Mouse (Mus musculus) lung, postnatal 0 days (tissue): ENCODE data around the gene Gnai3. TPM values are rescaled to one million over a fixed set of nuclear protein-coding genes. Genes with fewer than 3 reads are reported as not detected.

Experiments
- ATAC-seq: fragments of 200-750 bp; cut with Nextera tagmentation; 2 replicates; pipeline ENCODE4 v1.8.0; 2017; ENCODE audit warnings: moderate library complexity
- DNase-seq: peaks from one replicate; pipeline ENCODE4 v3.0.0-alpha.2; 2016; ENCODE audit warnings: low spot score
- H3K27ac ChIP-seq: fragments of 300-500 bp; sonication (generic); 2 replicates; pipeline ENCODE4 v1.5.1; 2014; ENCODE audit warnings: antibody characterized with exemption, mild to moderate bottlenecking, low read length, mixed read lengths
- H3K27me3 ChIP-seq: fragments of 300-500 bp; sonication (generic); replicated peaks from 2 replicates; pipeline ENCODE4 v1.6.1; 2014; ENCODE audit warnings: low read length, mixed read lengths; ENCODE audit not compliant: insufficient read depth
- H3K36me3 ChIP-seq: fragments of 300-500 bp; sonication (generic); 2 replicates; pipeline ENCODE4 v1.6.1; 2014; ENCODE audit warnings: low read length, mixed read lengths; ENCODE audit not compliant: insufficient read depth
- H3K4me1 ChIP-seq: fragments of 300-500 bp; sonication (generic); 2 replicates; pipeline ENCODE4 v1.6.1; 2014; ENCODE audit warnings: antibody characterized with exemption, low read depth, low read length, mixed read lengths; ENCODE audit not compliant: insufficient read depth
- H3K4me2 ChIP-seq: fragments of 300-500 bp; sonication (generic); replicated peaks from 2 replicates; pipeline ENCODE4 v1.6.1; 2014; ENCODE audit warnings: low read depth, mild to moderate bottlenecking, low read length, moderate library complexity, mixed read lengths
- H3K4me3 ChIP-seq: fragments of 300-500 bp; sonication (generic); 2 replicates; pipeline ENCODE4 v1.5.1; 2014; ENCODE audit warnings: low read depth, low read length
- H3K9ac ChIP-seq: fragments of 300-500 bp; sonication (generic); replicated peaks from 2 replicates; pipeline ENCODE4 v1.6.1; 2014; ENCODE audit warnings: low read depth, mild to moderate bottlenecking
- H3K9me3 ChIP-seq: fragments of 300-500 bp; sonication (generic); 2 replicates; pipeline ENCODE4 v1.6.1; 2016; ENCODE audit warnings: low read length, mixed read lengths
- CTCF ChIP-seq: IDR thresholded peaks from 2 replicates; pipeline ENCODE4 v1.5.1; 2016; ENCODE audit warnings: antibody characterized with exemption, mild to moderate bottlenecking
- EP300 ChIP-seq: IDR thresholded peaks from 2 replicates; pipeline ENCODE4 v1.6.1; 2016; ENCODE audit warnings: antibody characterized with exemption, mild to moderate bottlenecking, control low read depth
- WGBS: fragments of 180-500 bp; shearing (Covaris S2); extraction: QIAGEN DNeasy Blood & Tissue Kit; methylation state at CpG from one replicate; pipeline ENCODE4 v1.1.7; 2014; 5-methylcytosine and 5-hydroxymethylcytosine counted together
- polyA plus RNA-seq: library from polyadenylated mRNA; unstranded; fragments of >200 nt; fragmentation: Nextera tagmentation; extraction: Ambion mirVana; gene quantifications from 2 replicates; pipeline ENCODE4 v1.2.1, GENCODE M21; 2015

The Gnai3 gene
- polyA plus RNA-seq, 1 experiment from 2014 or later: 87.4 TPM

DNA sequence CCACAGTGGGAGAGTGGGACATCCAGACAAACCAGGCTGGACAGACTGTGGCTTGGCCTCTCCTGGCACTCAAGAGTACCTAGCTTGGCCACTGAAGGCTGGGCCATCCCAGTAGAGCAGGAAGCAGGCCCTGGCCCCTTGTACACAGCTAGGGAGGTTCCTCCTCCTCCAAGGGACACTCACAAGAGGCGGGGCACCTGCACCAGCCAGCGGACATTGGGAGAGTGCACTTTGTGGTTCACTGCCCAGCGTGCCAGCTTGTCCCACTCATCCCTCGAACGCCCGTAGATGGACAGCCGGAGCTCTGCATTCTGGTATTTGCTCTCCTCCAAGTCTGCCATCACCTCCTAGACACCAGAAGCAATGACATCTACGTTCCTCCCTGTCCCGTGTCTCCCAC, 69.1 kb downstream of the Gnai3 start:
- ATAC-seq (no peak), DNase-seq (no peak)
- 82% methylated on average over 9 of the region's 9 CpGs for WGBS
- Histone ChIP-seq H3K4me3 (no peak overlapping the region), H3K27ac (no peak overlapping the region), H3K4me1 (no peaks in the 10 kb centered on the region), H3K4me2 (no peak overlapping the region), H3K9me3 (no peaks in the 10 kb centered on the region), H3K9ac (no peak overlapping the region), H3K36me3 (peaks cover 20% of the 10 kb centered on the region), H3K27me3 (no peaks in the 10 kb centered on the region)
- no peak for TF ChIP-seq CTCF
- TF ChIP-seq EP300: no peak

GRCm38 (mm10) chr3:108072983-108073569, 72.9 kb downstream of the Gnai3 start:
- H3K4me3 ChIP-seq: no peak overlapping the region
- H3K36me3 ChIP-seq: peaks cover 20% of the 10 kb centered on the region
- H3K4me1 ChIP-seq: no peaks in the 10 kb centered on the region
- no peak for TF ChIP-seq EP300
- no peak for TF ChIP-seq CTCF
- H3K9me3 ChIP-seq: no peaks in the 10 kb centered on the region
- DNase-seq: no peak
- no peak overlapping the region for H3K27ac ChIP-seq
- H3K27me3 ChIP-seq: no peaks in the 10 kb centered on the region
- H3K4me2 ChIP-seq: no peak overlapping the region
- no peak for ATAC-seq
- H3K9ac ChIP-seq: no peak overlapping the region
- 66% methylated on average over 10 of the region's 10 CpGs for WGBS

DNA sequence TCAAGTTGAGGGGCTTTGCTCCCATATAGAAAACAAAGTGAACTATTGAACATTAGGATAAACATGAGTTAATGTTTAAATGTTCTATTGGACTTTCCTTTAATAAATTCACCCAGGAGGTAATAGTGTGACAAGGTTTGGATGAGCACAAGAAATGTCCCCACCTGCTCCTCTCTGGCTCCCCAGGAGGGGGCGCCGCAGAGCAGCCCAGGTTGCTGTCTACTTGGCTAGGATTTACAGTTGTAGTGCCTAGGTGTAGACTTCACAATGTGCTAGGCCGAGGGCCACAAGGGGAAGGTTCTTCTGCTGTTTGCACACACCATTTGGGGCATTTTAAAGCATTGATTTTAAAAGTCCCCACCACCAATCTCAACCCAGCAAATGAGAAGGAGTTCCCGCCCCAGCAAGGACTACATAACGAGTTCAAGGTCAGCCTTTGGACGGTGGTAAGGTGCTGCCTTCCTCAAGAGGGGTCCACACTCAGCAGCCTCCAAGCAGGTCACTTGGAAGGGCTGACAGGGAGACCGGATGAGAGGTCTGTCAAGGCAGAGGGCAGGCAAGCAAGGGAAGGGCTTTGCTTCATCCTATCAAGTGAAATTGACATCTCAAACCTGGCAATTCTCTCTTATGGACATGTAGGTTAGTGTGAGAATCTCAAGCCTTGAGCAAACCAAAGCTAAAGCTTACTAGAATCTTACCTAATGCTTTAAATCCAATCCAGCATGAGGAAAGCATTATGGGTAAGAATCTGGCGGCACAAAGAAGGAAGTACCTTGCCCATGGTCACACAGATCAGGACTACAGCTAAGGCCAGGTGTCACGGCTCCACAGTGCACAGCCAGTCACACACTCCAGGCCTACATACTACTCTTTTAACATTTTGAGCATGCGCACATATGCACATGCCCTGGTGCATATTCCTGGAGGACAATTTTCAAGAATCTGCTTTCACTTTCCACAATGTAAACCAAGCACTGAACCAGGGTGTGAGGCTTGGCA, 75.4 kb downstream of the Gnai3 start:
- no peaks in the 10 kb centered on the region for H3K4me1 ChIP-seq
- peak; percentile 92 for TF ChIP-seq CTCF
- TF ChIP-seq EP300: no peak
- H3K27me3 ChIP-seq: no peaks in the 10 kb centered on the region
- no peak overlapping the region for H3K4me2 ChIP-seq
- ATAC-seq (peak; percentile 63), DNase-seq (peak; percentile 60)
- WGBS: 57% methylated on average over 10 of the region's 10 CpGs
- H3K27ac ChIP-seq: no peak overlapping the region
- peaks cover 7% of the 10 kb centered on the region; the same call in 1 of the 2 replicates for H3K36me3 ChIP-seq
- H3K4me3 ChIP-seq: no peak overlapping the region
- H3K9ac ChIP-seq: no peak overlapping the region
- no peaks in the 10 kb centered on the region for H3K9me3 ChIP-seq

DNA sequence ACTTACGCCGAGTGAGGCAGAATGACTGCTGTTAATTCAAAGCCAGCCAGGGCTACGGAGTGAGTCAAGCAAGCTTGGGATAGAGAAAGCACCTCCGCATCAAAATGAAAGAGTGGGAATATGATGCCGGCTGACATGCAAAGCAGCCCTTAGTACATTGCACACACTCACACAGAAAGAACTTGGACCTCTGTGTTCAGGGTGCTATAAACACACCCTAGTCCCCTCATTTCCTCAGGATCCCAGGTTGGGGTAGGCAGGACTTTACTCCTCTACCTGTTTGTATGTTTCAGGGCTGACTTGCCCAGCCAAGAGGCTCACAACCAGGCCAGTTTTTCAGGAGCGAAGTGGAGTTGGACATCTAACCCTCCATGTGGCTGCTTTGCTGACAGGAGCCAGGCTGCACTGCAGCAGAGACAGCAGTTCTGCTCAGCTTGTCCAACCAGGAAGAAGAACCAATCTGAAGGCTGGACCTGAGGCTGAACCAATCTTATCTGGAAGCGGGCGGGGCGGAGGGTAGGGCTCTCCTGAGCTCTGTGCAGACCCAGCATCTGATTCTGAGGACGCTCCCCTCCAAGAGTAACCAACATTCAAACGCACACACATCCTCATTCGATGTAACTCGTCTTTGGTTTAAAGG, 76.6 kb downstream of the Gnai3 start:
- 0 out of 2 replicates have a peak overlapping the region, but pooled peaks have one; percentile 9 for H3K4me2 ChIP-seq
- no peak overlapping the region for H3K4me3 ChIP-seq
- ATAC-seq: no peak

GRCm38 (mm10) chr3:108068826-108069225, 77.1 kb downstream of the Gnai3 start:
- no peak for ATAC-seq
- TF ChIP-seq EP300 (no peak), CTCF (no peak)
- Histone ChIP-seq H3K27me3 (no peaks in the 10 kb centered on the region), H3K9ac (no peak overlapping the region), H3K9me3 (no peaks in the 10 kb centered on the region), H3K27ac (no peak overlapping the region), H3K4me1 (no peaks in the 10 kb centered on the region), H3K4me2 (no peak overlapping the region), H3K36me3 (no peaks in the 10 kb centered on the region), H3K4me3 (no peak overlapping the region)
- 8% methylated on average over 1 of the region's 1 CpGs for whole genome bisulfite sequencing
- no peak for DNase-seq

More for the DNA sequence above, 76.6 kb downstream of the Gnai3 start:
- WGBS: 61% methylated on average over 13 of the region's 13 CpGs
- Histone ChIP-seq H3K27me3 (no peaks in the 10 kb centered on the region), H3K9ac (no peak overlapping the region), H3K9me3 (no peaks in the 10 kb centered on the region), H3K36me3 (no peaks in the 10 kb centered on the region), H3K4me1 (no peaks in the 10 kb centered on the region), H3K27ac (no peak overlapping the region)
- DNase-seq: no peak
- TF ChIP-seq EP300 (no peak), CTCF (no peak)

DNA sequence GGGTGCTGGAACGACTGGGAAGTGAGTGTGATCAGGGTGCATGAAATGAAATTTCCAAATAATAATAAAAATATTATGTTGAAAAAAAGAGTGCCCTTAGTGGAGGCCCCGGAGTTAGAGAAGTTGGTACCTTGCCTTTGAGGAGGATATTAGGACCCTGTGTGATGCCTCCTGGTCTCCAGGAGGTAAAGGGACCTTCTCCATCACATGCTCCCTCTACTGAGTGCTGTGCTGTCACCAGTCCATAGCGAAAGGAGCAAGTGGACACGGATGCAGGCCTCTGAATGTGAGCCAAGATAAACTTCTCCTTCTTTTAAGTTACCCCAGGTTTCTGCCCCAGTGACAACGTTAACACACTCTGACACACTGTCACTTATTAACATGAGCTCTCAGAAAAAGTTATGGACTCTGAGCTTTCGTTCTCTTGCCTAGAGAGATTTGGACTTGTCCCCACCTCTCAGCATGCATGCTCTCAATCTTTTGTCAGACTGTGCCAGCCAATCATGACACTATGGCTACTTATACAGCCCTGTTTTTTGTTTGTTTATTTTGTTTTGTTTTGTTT, 78.5 kb downstream of the Gnai3 start:
- DNase-seq: no peak
- 46% methylated on average over 6 of the region's 6 CpGs for WGBS

More for the DNA sequence above, 78.5 kb downstream of the Gnai3 start:
- Histone ChIP-seq H3K27me3 (no peaks in the 10 kb centered on the region), H3K27ac (no peak overlapping the region), H3K36me3 (no peaks in the 10 kb centered on the region), H3K9ac (no peak overlapping the region), H3K4me3 (no peak overlapping the region), H3K9me3 (no peaks in the 10 kb centered on the region), H3K4me2 (no peak overlapping the region), H3K4me1 (no peaks in the 10 kb centered on the region)
- ATAC-seq: no peak
- TF ChIP-seq CTCF (no peak), EP300 (no peak)
